Mouse (Mus musculus): ENCODE results near the gene Nr2c2.
"Not testable (repeated sequence)": the region's sequence is repeated elsewhere in the genome, so short reads cannot be mapped to it uniquely, and the experiment has no call there.

Gene Nr2c2

GRCm38 (mm10) chr6:92091130-92091591, at the start of gene Nr2c2:
Gene Nr2c2, plus strand, starts transcription at chr6:92091390.
- in situ Hi-C loops (cut with MboI, MseI): no loop called here

DNA sequence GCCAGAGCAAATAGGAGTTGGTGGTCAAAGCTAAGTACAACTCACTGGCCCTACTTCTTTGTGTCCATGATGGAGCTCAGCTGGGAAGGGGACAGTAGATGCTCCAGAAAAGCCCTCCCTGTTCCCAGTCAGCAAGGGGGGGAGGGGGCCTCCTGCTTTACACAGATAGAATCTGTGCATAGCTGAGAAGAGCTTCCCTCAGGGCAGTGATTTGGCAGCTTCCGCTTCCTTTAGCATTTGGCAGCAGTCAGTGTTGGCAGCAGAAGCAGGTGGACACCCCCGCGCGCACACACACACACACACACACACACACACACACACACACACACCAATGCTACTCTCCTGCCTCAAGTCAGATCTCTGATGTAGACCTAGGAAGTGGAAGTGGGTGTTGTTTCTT, 49.1 kb upstream of the Nr2c2 start:
- in situ Hi-C loops (cut with MboI, MseI): no loop called here

GRCm38 (mm10) chr6:92042850-92043249, 48.3 kb upstream of the Nr2c2 start:
- in situ Hi-C loops (cut with MboI, MseI): no loop called here

DNA sequence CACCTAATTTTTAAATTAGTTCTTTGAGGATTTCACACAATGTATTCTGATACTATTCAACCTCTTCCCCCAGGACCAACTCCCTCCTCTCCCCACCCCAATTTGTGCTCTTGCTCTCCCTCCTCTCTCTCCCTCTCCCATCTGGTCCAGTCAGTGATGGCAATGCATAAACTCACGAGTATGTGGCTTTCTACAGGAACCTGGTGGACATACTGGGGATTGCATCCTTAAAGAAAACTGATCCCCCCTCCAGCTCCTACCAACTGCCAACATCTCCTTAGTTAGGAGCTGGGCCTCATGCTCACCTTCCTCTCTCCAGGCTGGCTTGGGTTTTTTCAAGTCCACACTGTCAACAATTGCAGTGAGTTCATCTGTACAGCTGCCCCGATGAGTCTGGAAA, 33.4 kb upstream of the Nr2c2 start:
- in situ Hi-C loops (cut with MboI, MseI): no loop called here

DNA sequence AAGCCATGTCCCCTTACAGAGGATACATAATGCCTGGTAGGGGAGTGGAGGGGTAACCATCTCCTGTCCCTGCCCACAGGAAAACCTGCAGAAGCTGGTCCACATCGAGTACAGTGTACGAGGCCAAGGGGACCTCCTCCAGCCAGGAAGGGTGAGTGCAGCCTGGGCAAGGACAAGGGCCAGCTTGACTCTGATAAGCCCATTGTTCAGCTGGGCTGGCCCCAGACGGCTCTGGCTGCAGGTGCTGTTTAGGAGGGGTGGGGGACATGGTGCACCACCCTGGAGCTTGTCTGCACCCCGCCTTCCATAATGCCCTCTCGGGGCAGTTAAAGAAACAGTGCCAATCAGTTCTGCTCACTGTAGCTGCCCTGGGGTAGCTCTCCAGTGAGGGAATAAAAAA, 29.5 kb upstream of the Nr2c2 start:
- in situ Hi-C loops (cut with MboI, MseI): loop anchor here (5.0 kb wide), 1 partner anchor 279 kb away; no protein-coding TSS in a partner anchor

DNA sequence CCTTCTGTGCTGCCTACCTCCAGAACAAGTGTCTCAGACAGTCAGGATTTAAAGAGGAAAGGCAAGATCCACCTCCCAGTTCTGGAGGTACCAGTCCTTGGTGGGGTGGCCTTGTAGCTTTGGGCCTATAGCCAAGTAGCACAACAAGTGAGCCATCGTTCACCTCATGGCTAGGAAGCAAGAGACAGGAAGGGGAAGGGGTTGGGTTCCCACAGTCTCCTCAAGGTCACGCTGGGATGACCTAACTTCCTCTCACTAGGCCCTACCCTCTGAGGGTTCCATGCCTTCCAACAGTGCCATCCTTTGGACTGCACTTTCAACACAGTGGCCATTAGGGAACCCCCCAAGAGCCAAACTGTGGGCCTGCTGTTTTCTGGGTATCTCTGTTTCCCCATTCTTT, 27.7 kb upstream of the Nr2c2 start:
- in situ Hi-C loops (cut with MboI, MseI): loop anchor here (5.0 kb wide), 1 partner anchor 281 kb away; no protein-coding TSS in a partner anchor

GRCm38 (mm10) chr6:92064101-92064500, 27.1 kb upstream of the Nr2c2 start:
- in situ Hi-C loops (cut with MboI, MseI): loop anchor here (5.0 kb wide), 1 partner anchor 282 kb away; no protein-coding TSS in a partner anchor

- in situ Hi-C loops (cut with MboI, MseI): loop anchor here (5.0 kb wide), 1 partner anchor 169 kb away; no protein-coding TSS in a partner anchor
Observed at GRCm38 (mm10) chr6:92065721-92066496, 25.3 kb upstream of the Nr2c2 start.

DNA sequence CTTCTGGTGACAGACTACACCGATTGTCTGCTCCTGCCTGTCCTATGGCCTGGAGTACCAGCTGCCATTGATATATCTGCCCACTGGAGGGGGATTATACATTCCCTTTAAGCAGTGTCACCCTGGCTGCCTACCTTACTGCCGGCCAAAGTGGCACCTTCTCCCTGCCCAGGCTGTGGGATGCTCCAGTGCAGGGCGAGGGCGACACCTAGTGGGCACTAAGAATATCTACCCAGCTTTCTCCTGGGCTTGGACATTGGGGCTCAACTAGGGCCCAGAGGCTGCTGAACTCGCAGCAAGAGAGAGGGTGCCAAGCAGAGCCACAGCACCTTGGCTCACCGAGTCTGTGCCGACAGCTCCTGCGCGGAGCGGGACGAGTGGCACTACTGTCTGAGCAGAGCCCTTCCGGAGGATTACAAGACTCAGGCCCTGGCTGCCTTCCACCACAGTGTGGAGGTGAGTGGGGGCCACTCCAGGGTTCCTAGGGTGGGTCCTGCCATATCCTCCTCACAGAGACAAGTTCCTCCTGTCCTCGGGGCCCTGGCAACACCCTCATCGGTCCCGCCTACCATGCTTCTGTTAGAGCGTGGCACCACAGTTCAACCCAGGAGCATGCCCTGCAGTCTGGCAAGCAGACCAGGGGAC, 23.9 kb upstream of the Nr2c2 start:
- in situ Hi-C loops (cut with MboI, MseI): loop anchor here (5.0 kb wide), 1 partner anchor 170 kb away; no protein-coding TSS in a partner anchor

GRCm38 (mm10) chr6:92071121-92071839, 19.9 kb upstream of the Nr2c2 start:
- in situ Hi-C loops (cut with MboI, MseI): no loop called here

- in situ Hi-C loops (cut with MboI, MseI): no loop called here
Observed at GRCm38 (mm10) chr6:92080730-92081129, 10.5 kb upstream of the Nr2c2 start.

DNA sequence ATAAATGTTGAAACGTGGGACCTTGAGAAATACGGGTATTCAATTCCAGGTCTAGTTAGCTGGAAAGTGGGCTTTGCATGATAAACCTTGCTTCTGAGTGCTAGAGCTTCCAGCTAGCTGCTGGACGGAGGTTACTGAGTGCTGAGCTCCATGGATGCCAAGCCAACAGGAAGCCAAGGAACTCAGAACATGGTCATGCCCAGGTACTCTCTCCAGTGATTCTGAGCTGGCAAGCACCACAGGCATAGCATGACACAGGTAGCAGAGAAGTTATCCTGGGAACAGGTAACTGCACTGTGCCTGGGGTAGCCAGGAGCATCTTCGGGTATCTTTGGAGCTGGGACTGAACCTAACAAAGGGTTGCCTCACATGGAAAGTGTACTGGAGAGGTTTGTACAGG, 8.4 kb upstream of the Nr2c2 start:
- in situ Hi-C loops (cut with MboI, MseI): no loop called here

- in situ Hi-C loops (cut with MboI, MseI): no loop called here
Observed at GRCm38 (mm10) chr6:92084932-92085331, 6.3 kb upstream of the Nr2c2 start.

GRCm38 (mm10) chr6:92089141-92089540, 2.0 kb upstream of the Nr2c2 start:
- in situ Hi-C loops (cut with MboI, MseI): not testable (repeated sequence)

GRCm38 (mm10) chr6:92089982-92090381, 1.2 kb upstream of the Nr2c2 start:
- in situ Hi-C loops (cut with MboI, MseI): no loop called here

DNA sequence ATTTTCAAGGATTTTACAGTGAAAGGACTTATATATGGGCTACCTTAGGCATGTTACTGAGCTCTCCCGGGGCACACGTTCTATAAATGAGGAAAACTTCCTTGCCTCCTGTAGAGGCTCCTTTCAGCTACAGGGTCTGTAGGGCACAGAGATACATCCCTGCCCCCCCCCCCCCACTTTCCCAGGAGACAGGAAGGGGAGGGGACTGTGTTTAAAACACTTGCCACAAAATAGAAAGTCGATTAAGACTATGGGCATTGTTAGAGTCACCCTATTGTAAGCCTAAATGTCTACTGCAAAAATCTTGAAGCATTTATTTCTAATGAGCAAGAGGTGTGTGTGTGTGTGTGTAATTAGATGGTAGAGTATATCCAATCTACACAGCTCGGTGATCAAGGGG, 693 bp upstream of the Nr2c2 start:
- in situ Hi-C loops (cut with MboI, MseI): no loop called here

- in situ Hi-C loops (cut with MboI, MseI): no loop called here
Observed at GRCm38 (mm10) chr6:92091767-92092489, 738 bp downstream of the Nr2c2 start.

- in situ Hi-C loops (cut with MboI, MseI): no loop called here
Observed at GRCm38 (mm10) chr6:92092737-92093136, 1.5 kb downstream of the Nr2c2 start.

GRCm38 (mm10) chr6:92093869-92094268, 2.7 kb downstream of the Nr2c2 start:
- in situ Hi-C loops (cut with MboI, MseI): no loop called here

- in situ Hi-C loops (cut with MboI, MseI): no loop called here
Observed at GRCm38 (mm10) chr6:92100679-92101360, 9.6 kb downstream of the Nr2c2 start.

DNA sequence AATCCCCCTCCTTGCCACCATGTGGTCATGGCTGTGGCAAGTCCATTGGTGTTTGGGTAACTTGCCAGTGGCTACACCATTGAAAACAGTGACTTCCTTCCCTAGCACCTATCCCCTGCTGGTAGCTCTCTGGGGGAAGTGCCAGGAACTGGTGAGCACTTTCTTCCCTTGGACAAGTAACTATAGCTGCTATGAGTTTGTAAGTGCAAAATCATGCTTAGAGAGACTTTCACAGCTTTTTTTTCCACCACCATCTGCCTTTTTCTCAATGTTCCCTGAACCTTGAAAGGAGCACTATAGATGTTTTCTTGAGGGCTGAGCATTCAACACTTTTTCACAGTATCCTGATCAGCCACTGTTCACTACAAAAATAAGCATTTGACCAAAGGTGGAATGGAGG, 33.4 kb downstream of the Nr2c2 start:
- in situ Hi-C loops (cut with MboI, MseI): no loop called here
